Mouse (Mus musculus) intestine, embryonic 15.5 days (tissue): ENCODE measurements around the gene Gas2. TPM values are rescaled to one million over a fixed set of nuclear protein-coding genes. Genes with fewer than 3 reads are reported as not detected.

Experiments
- ATAC-seq: fragments of 200-750 bp; cut with Nextera tagmentation; 2 replicates; pipeline ENCODE4 v1.8.0; 2017; ENCODE audit warnings: moderate TSS enrichment, moderate library complexity
- H3K27ac ChIP-seq: fragments of 300-500 bp; sonication (generic); 2 replicates; pipeline ENCODE4 v1.5.1; 2015; ENCODE audit warnings: mild to moderate bottlenecking, inconsistent platforms
- H3K27me3 ChIP-seq: fragments of 300-500 bp; sonication (generic); replicated peaks from 2 replicates; pipeline ENCODE4 v1.6.1; 2015; ENCODE audit warnings: inconsistent platforms
- H3K36me3 ChIP-seq: fragments of 300-500 bp; sonication (generic); 2 replicates; pipeline ENCODE4 v1.6.1; 2015; ENCODE audit warnings: inconsistent platforms
- H3K4me1 ChIP-seq: fragments of 300-500 bp; sonication (generic); replicated peaks from 2 replicates; pipeline ENCODE4 v1.6.1; 2015; ENCODE audit warnings: inconsistent platforms
- H3K4me2 ChIP-seq: fragments of 300-500 bp; sonication (generic); replicated peaks from 2 replicates; pipeline ENCODE4 v1.6.1; 2015; ENCODE audit warnings: mild to moderate bottlenecking, inconsistent platforms
- H3K4me3 ChIP-seq: fragments of 300-500 bp; sonication (generic); replicated peaks from 2 replicates; pipeline ENCODE4 v1.5.1; 2015; ENCODE audit warnings: inconsistent platforms
- H3K9ac ChIP-seq: fragments of 300-500 bp; sonication (generic); 2 replicates; pipeline ENCODE4 v1.6.1; 2015; ENCODE audit warnings: inconsistent platforms
- H3K9me3 ChIP-seq: fragments of 300-500 bp; sonication (generic); 2 replicates; pipeline ENCODE4 v1.6.1; 2016; ENCODE audit warnings: inconsistent platforms
- WGBS: fragments of 180-500 bp; shearing (Covaris S2); methylation state at CpG from one replicate; pipeline ENCODE4 v1.1.7; 2015; 5-methylcytosine and 5-hydroxymethylcytosine counted together
- polyA plus RNA-seq: library from polyadenylated mRNA; unstranded; fragments of >200 nt; fragmentation: Nextera tagmentation; extraction: Ambion mirVana; gene quantifications from 2 replicates; pipeline ENCODE4 v1.2.1, GENCODE M21; 2015

Gas2 gene
- polyA plus RNA-seq, 1 experiment from 2014 or later, result 12.0 TPM

- H3K27ac ChIP-seq, result no peak overlapping the region
- no peaks in the 10 kb centered on the region for H3K36me3 ChIP-seq
- no peak overlapping the region for H3K9ac ChIP-seq
- H3K4me3 ChIP-seq, result no peak overlapping the region
- H3K27me3 ChIP-seq, result no peaks in the 10 kb centered on the region
- no peaks in the 10 kb centered on the region for H3K4me1 ChIP-seq
- H3K9me3 ChIP-seq, result no peaks in the 10 kb centered on the region
- ATAC-seq, result no peak
- WGBS, result 89% methylated on average over 7 of the region's 7 CpGs
- H3K4me2 ChIP-seq, result no peak overlapping the region
Measured at GRCm38 (mm10) chr7:51889601-51890000, 27.8 kb downstream of the Gas2 start.

- Histone ChIP-seq H3K9me3 (no peaks in the 10 kb centered on the region), H3K4me2 (no peak overlapping the region), H3K4me3 (no peak overlapping the region), H3K36me3 (no peaks in the 10 kb centered on the region), H3K27ac (no peak overlapping the region), H3K27me3 (no peaks in the 10 kb centered on the region), H3K9ac (no peak overlapping the region), H3K4me1 (no peaks in the 10 kb centered on the region)
- ATAC-seq, result no peak
- WGBS, result 93% methylated on average over 1 of the region's 1 CpGs
Measured at GRCm38 (mm10) chr7:51892224-51892965, 30.6 kb downstream of the Gas2 start.

DNA sequence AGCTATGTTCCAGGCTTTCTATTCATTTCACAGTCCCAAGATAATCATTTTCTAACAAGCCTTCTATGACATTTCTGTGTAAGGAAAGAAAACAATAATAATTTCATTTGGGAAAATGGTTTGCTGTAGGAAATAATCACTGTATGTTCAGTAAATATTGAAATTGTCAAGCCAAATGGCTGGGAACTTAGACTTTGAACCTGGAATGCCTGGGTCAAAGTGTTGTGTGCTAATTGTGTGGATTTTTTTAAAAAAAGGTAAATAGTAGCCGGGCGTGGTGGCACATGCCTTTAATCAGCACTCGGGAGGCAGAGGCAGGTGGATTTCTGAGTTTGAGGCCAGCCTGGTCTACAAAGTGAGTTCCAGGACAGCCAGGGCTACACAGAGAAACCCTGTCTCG lies 31.2 kb downstream of the Gas2 start:
- no peak for ATAC-seq
- WGBS, result 75% methylated on average over 4 of the region's 4 CpGs
- Histone ChIP-seq H3K9me3 (no peaks in the 10 kb centered on the region), H3K27ac (no peak overlapping the region), H3K27me3 (no peaks in the 10 kb centered on the region), H3K36me3 (no peaks in the 10 kb centered on the region), H3K4me2 (no peak overlapping the region), H3K4me1 (no peaks in the 10 kb centered on the region), H3K9ac (no peak overlapping the region), H3K4me3 (no peak overlapping the region)

DNA sequence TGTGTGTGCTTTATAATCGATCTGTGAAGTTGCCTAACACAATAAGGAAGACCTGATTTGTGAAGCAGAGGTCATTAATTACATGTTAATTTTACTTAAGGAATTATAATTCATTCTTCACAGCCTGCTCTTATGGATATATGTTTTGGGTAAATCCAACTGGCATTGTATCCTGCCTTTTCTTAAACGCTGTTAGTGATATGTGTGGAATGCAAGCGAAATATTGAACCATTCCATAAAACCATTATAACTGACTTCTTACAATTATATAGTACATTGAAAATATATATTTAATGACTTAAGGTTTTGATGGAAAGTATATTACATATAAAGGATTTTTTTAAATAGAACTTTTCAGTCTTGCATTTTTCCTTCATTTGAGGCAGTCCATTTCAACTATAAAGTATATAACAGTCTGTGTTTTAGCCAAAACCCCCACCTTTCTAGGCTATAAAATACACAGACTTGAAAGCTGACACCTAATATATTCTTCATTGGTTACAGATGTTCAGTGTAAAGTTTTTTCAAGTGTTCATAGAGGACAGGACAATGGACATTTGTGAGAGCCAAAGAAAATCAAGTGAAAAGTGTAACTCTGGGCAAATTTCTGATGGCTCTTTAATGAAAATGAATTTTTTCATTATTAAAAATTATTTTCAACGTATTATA lies 32.5 kb downstream of the Gas2 start:
- no peak overlapping the region for H3K27ac ChIP-seq
- no peak for ATAC-seq
- no peaks in the 10 kb centered on the region for H3K36me3 ChIP-seq
- H3K9ac ChIP-seq, result no peak overlapping the region
- H3K27me3 ChIP-seq, result no peaks in the 10 kb centered on the region
- H3K4me3 ChIP-seq, result no peak overlapping the region
- H3K4me2 ChIP-seq, result no peak overlapping the region
- no peaks in the 10 kb centered on the region for H3K4me1 ChIP-seq
- no peaks in the 10 kb centered on the region for H3K9me3 ChIP-seq
- 77% methylated on average over 4 of the region's 4 CpGs for WGBS

- Histone ChIP-seq H3K4me2 (no peak overlapping the region), H3K27me3 (no peaks in the 10 kb centered on the region), H3K27ac (no peak overlapping the region), H3K36me3 (no peaks in the 10 kb centered on the region), H3K4me1 (no peaks in the 10 kb centered on the region), H3K4me3 (no peak overlapping the region), H3K9me3 (no peaks in the 10 kb centered on the region), H3K9ac (no peak overlapping the region)
- 62% methylated on average over 2 of the region's 2 CpGs for WGBS
- no peak for ATAC-seq
Measured at GRCm38 (mm10) chr7:51894939-51895338, 33.1 kb downstream of the Gas2 start.

GRCm38 (mm10) chr7:51899066-51899465 lies 37.3 kb downstream of the Gas2 start:
- WGBS, result 73% methylated on average over 6 of the region's 6 CpGs
- Histone ChIP-seq H3K4me1 (no peaks in the 10 kb centered on the region), H3K27ac (no peak overlapping the region), H3K9me3 (no peaks in the 10 kb centered on the region), H3K4me2 (no peak overlapping the region), H3K27me3 (no peaks in the 10 kb centered on the region), H3K4me3 (no peak overlapping the region), H3K36me3 (no peaks in the 10 kb centered on the region), H3K9ac (no peak overlapping the region)
- no peak for ATAC-seq

DNA sequence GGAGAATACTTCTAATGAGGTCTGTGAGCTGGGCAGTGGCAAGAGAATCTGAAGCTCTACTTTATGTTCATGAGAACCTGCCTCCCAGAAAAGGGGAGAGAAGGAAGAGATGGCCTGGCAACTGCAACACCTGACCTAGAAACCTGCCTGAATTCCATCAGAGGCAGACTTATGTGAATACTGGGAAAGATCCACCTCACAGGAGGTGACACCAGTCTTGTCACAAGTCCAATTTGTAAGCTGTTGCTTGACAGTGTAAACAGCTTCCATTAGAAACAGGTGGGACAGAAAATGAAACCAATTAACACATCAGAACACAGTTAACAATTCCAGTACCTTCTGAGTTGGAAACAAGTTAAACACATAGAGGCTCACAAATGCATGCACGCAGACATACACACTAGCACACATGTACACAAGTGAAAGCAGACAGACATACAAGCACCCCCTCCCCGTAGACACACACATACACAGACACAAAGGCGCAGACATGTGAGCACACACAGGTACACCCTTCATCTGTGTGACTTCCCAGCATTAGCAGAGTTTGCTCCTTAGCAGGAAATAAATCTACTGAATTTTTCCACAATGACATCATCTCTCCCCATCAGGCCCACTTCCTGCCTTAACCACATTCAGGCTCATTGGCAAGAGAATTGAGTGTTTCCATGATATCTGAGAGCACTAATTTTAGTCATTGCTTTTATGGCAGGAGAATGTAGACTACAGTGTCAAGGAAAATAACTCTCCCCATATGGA lies 51.7 kb downstream of the Gas2 start:
- H3K4me1 ChIP-seq, result 0 out of 2 replicates have a peak, but pooled peaks cover 3% of the 10 kb centered on the region
- H3K9ac ChIP-seq, result no peak overlapping the region
- H3K27me3 ChIP-seq, result no peaks in the 10 kb centered on the region
- no peaks in the 10 kb centered on the region for H3K9me3 ChIP-seq
- no peak overlapping the region for H3K27ac ChIP-seq
- whole genome bisulfite sequencing, result 62% methylated on average over 3 of the region's 3 CpGs
- peak; percentile 79 for ATAC-seq
- no peaks in the 10 kb centered on the region for H3K36me3 ChIP-seq
- no peak overlapping the region for H3K4me3 ChIP-seq
- no peak overlapping the region for H3K4me2 ChIP-seq

- no peak overlapping the region for H3K4me2 ChIP-seq
- ATAC-seq, result 0 out of 2 replicates have a peak, but pooled peaks have one; percentile 49
- H3K9me3 ChIP-seq, result no peaks in the 10 kb centered on the region
- H3K4me1 ChIP-seq, result 0 out of 2 replicates have a peak, but pooled peaks cover 3% of the 10 kb centered on the region
- H3K27ac ChIP-seq, result no peak overlapping the region
- no peak overlapping the region for H3K9ac ChIP-seq
- 55% methylated on average over 2 of the region's 2 CpGs for WGBS
- no peaks in the 10 kb centered on the region for H3K27me3 ChIP-seq
- H3K36me3 ChIP-seq, result no peaks in the 10 kb centered on the region
- no peak overlapping the region for H3K4me3 ChIP-seq
Measured at GRCm38 (mm10) chr7:51914132-51914531, 52.3 kb downstream of the Gas2 start.

GRCm38 (mm10) chr7:51928761-51929519 lies 67.1 kb downstream of the Gas2 start:
- no peaks in the 10 kb centered on the region for H3K27me3 ChIP-seq
- H3K4me2 ChIP-seq, result no peak overlapping the region
- no peaks in the 10 kb centered on the region for H3K36me3 ChIP-seq
- no peak overlapping the region for H3K4me3 ChIP-seq
- no peak overlapping the region for H3K9ac ChIP-seq
- H3K4me1 ChIP-seq, result no peaks in the 10 kb centered on the region
- no peaks in the 10 kb centered on the region for H3K9me3 ChIP-seq
- ATAC-seq, result no peak
- H3K27ac ChIP-seq, result no peak overlapping the region
- 57% methylated on average over 10 of the region's 10 CpGs for WGBS

- no peaks in the 10 kb centered on the region for H3K36me3 ChIP-seq
- H3K27ac ChIP-seq, result no peak overlapping the region
- no peak overlapping the region for H3K4me2 ChIP-seq
- H3K27me3 ChIP-seq, result no peaks in the 10 kb centered on the region
- 77% methylated on average over 4 of the region's 4 CpGs for WGBS
- no peak overlapping the region for H3K4me3 ChIP-seq
- no peaks in the 10 kb centered on the region for H3K9me3 ChIP-seq
- H3K4me1 ChIP-seq, result no peaks in the 10 kb centered on the region
- H3K9ac ChIP-seq, result no peak overlapping the region
- ATAC-seq, result no peak
Measured at GRCm38 (mm10) chr7:51931217-51931616, 69.4 kb downstream of the Gas2 start.

GRCm38 (mm10) chr7:51937337-51937736 lies 75.5 kb downstream of the Gas2 start:
- H3K36me3 ChIP-seq, result no peaks in the 10 kb centered on the region
- H3K27ac ChIP-seq, result no peak overlapping the region
- H3K9ac ChIP-seq, result no peak overlapping the region
- H3K27me3 ChIP-seq, result no peaks in the 10 kb centered on the region
- H3K4me3 ChIP-seq, result no peak overlapping the region
- H3K4me2 ChIP-seq, result no peak overlapping the region
- no peaks in the 10 kb centered on the region for H3K9me3 ChIP-seq
- no peak for ATAC-seq
- 69% methylated on average over 1 of the region's 1 CpGs for WGBS
- H3K4me1 ChIP-seq, result no peaks in the 10 kb centered on the region

DNA sequence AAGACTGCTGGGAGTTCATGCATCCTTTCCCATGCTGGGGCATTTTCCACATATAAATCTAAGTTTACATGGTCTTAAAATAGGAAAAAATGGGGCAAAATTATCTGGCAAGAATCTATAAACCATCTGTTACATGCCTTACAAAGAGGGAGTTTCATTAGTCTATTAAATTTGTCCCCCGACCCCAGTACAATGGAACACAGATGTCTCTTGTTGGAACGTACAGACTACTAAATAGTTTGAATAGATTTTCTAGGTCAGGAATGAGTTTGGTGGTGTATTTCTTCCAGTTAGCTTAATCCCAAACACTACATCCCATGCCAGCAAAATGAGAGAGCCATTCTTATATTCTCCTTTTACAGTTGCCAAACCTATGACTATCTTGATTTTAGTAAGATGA lies 78.6 kb downstream of the Gas2 start:
- H3K36me3 ChIP-seq, result no peaks in the 10 kb centered on the region
- no peak for ATAC-seq
- H3K4me3 ChIP-seq, result no peak overlapping the region
- 85% methylated on average over 2 of the region's 2 CpGs for WGBS
- no peaks in the 10 kb centered on the region for H3K4me1 ChIP-seq
- H3K9ac ChIP-seq, result no peak overlapping the region
- no peak overlapping the region for H3K27ac ChIP-seq
- H3K4me2 ChIP-seq, result no peak overlapping the region
- H3K9me3 ChIP-seq, result no peaks in the 10 kb centered on the region
- H3K27me3 ChIP-seq, result no peaks in the 10 kb centered on the region
